Mouse (Mus musculus) inflammation-experienced regulatory T-cells, adult 6 months (primary cell): Measurements from ENCODE around the gene Elmo1. TPM values are rescaled to one million over a fixed set of nuclear protein-coding genes. Genes with fewer than 3 reads are reported as not detected.

Source experiments
- ATAC-seq: one replicate; pipeline ENCODE4 v1.8.0; 2017
- polyA plus RNA-seq, 3 experiments: library from polyadenylated mRNA; unstranded; fragments of 100-300 nt; shearing (Covaris generic); gene quantifications; one replicate each; pipeline ENCODE4 v1.2.1; 2017

Gene Elmo1
- polyA plus RNA-seq, 3 experiments from 2014 or later: 94.0 to 116 (median 111) TPM

DNA sequence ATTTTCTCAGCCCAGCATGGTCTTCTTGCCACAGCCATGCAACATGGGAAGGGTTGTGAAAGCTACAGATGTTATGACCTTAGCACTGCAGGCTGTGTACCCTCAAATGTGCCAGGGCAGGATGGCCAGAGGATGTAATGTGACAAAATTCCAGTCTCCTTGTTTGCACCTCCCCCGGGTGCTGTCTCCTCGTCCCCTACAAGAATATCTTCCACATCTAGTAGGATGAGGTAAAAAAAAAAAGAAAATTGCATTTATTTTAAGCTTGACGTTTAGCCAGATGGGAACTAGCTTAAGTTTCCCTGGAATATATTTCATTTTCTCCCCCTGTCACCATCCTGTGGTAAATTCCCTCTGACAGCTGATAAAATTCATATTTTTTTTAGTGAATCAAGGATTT is 307.3 kb downstream of the Elmo1 start:
- no peak for ATAC-seq

DNA sequence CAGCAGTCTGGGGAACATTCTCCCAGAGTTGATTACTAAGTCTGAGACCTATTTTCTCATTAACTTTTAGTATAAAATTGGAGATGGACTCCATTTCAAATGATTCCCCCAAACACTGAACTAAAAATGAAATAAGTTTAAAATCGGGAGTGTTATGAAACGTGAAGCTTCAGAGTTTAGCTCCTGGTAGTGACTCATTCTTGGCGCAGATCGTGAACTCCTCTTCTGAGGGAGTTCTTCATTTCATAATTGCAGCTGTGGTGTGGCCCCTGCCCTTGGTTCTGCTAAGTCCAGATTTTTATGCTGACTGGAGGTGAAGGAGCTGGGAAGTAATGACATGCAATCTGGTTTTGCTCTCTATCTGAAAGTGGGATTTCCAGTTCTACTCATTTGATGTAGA is 307.9 kb downstream of the Elmo1 start:
- no peak for ATAC-seq

DNA sequence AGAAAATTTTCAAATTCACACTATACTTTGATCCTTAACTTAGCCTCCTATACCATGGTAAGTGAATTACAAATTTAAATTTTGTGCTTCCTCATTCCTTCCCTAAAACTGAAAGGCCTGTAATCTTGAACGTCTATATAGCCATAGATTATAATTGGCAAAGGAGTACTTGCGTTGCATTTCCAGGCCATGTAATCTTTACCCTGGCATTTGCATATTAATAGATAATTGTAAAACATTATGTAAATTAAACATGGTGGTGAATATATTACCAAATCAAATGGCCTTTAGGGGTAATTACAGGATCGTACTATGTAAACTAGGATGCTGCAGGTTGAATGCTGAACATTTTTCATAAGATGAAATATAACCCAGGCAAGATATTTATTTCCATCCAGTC is 314.1 kb downstream of the Elmo1 start:
- no peak for ATAC-seq

DNA sequence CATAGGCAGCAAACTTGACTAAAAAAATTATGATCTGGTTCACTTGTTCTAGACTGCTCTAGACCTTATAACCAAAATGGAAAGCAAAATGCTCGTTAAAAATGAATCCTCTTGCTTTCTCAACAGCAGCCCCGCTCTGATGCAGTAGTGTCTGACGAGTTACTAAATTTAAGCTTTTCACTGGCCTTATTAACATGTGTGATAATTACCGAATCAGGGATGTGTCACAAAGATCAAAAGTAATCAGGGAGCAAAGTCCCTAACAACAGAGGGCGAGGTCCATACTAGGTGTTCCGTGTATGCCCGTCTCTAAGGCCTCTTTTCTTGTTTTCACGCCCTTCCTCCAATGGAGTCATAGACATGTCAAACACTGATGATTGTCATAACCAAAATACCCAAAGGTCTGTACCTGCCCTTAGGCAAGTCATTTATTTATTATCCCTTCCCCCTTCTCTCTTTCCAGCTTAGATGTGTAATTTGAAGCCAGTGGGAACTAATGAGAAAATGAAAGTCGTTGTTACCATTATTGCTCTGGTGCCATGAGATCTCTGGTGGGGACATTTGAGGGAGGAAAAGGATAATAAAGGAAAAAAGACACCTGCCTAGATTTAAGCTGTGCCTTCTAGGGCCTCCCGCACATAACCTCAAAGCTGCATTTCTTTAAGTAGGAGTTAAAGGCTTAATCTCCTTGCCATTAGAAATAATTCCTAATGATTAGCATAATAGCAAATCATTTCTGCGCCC is 316.2 kb downstream of the Elmo1 start:
- no peak for ATAC-seq

DNA sequence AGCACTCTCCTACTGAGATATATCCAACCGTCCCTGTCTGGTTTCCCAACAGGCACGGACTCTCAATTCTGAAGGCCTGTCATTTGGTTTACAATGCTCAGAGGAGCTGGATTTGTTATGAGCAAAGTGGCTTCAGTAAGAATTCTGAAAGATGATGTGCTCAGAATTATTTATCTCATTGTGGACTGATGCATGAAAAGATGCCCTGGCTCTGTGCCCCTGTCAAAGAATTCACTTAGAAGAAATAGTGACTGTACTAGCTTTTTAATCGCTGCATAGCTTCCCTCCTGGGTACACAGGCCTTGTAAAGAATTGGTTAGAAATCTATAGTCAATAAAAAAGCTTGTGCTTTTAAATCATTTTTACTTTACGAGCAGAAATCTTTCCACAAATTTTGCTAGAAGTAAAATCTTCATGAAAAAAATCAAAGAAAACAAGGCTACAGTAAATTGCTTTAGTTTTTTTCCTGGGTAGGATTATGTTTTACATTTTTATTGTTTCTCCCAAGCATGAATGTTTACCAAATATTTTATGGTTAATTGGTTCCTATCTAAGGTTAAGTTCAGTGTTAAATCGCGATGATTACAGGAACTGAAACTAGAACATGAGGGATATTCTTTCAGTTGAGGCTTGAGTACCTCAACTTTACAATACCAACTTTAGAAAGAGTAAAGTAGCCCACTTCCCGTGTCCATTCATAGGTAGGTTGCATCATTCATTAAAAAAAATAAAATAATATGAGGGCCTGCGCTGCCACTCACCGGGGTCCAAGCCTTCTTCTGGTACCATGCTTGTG is 320.1 kb downstream of the Elmo1 start:
- no peak for ATAC-seq

DNA sequence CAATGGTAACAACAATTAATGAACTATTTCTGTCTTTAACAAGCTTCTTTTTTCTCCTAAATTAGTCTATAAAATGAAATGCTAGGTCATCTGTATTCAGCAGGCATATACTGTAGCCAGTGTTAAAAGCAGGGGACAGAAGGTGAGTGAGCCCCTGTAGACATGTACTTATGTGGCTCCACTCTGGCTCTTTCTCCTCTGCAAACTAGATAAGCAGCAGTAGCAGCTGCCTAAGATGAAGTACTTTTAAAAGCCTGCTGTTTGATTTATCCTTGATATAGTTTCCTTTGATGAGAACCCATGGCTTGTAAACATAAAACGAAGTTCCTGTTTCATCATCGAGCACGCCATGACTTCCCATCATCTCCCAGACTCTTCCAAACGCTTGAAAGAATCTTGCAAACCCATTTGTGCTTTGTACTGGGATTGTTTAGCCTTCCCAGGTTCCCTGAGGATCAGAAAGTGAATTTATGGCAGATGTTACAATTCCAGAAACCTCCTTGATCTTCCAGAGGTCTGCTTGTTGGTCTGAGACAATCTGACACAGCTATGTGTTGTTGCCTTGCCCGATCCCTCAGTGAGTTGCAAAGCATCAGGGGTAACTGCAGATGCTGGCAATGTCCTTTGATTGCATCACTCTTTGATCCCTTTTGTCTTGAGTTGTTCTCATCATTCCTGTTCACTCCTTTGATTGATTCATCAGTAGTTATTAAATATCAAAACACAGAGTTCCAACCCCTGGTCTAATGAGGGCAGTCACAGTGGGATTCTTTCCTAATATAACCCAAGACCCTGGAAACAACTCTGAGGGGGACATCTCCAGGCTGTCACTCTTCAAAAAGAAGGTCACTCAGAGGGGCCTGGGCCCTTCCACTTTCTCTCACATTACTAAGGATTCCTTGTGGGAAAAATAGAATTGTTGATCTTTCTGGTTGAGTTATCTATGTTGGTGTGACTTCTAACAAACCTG is 326.6 kb downstream of the Elmo1 start:
- ATAC-seq: no peak

DNA sequence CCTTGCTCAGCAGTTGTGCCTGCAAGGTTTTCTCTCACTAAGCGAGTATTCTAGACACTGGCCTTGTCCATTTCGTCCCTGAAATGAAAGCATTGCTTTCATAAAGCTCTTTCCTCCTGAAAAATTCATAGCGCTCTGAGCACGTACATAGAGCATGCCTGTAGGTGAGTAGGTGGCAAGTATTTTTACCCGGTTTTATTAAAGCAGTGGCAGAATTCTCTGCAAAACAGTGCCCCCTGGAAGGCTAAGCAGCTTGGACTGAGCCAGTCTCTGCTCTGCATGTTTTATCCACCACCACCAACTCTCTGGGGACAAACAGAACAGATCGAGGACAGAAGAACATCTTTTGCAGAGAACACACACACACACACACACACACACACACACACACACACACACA is 340.6 kb downstream of the Elmo1 start:
- no peak for ATAC-seq

DNA sequence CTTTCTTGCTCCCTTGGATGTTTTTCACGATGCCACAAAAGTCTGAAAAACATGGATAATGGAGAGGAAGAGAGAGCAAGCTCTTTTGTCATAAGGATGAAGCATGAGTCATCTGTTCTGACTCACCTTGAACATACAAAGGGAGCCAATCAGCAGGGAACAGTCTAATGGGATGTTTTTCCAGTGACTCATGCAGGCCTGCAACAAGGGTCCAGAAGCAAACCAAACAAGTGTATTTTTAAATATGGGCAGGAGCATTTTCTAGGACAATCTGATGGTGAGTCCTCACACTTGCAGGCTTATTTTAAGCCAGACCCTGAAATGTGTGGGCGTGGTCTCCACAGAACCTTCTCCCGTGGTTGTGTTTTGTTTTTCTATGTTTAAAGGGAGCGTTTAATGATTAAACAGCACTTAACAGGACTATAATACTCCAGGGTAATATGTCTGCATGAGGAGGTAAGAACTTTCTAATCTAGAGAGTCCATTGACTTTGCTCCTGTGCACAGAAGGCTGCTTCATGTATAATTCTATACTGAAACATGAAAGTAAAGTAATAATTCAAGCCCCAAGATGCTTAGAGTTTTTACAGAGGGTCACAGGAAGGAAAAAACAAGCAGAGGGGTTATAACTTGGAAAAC is 342.9 kb downstream of the Elmo1 start:
- ATAC-seq: no peak

DNA sequence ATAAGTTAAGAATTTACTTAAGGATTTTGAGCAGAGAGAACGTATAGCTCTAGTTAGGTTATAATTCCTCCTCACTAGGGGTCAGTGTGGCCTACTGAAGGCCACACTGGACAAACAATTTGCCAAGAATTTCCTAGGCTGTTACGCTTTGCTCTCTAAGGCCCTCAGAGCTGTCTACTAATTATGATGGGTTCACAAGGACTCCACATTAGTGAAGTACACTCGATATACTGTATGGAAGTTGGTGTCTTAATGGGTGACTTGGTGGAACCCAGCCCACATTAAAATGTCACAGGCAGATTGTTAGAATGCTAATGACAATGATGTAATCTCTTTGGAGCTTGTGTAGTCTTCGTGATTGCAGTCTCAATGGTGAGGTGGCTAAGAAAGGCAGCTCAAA is 343.7 kb downstream of the Elmo1 start:
- no peak for ATAC-seq

DNA sequence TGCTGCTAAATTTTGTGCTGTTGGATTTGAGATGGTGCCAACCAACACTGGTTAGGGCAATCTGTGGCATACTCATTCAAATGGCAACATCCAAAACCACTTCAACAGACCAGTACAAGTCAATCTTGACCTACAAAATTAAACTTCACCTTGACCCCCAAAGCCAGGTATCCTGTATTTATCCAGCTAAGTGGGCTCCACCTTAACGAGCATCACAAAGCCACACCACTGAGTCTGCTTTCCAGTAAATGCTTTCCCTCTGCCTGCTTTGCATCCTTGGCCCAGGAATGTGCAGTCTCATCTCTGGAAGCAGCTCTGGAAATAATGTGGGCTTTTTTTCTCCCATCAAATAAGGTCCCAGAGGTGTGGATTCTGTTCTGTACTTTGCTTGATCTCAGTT is 349.1 kb downstream of the Elmo1 start:
- ATAC-seq: no peak

DNA sequence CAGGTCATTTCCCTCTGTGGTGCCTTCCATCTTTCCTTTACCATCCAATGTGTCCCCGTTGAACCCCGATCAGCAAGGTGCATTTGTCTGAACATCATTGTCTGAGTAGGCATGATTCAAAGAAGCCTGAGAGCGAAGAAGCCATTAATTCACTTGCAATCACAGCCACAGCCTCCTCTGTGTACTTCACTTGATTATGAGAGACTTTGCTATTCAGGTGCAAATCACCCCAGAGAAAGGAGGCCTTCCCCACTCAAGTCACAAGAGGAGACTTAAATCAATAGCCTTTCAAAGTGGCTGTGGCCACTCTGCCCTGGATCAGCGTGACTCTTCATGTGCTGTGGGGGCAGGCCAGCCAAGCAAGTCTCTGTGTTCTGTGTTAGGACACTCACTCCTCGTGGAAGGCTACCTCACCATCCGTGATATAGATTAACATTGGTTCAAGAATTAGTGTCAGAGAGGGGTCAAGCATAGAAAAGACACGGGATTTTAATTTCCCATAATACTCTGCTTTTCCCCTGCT is 360.5 kb downstream of the Elmo1 start:
- ATAC-seq: no peak

DNA sequence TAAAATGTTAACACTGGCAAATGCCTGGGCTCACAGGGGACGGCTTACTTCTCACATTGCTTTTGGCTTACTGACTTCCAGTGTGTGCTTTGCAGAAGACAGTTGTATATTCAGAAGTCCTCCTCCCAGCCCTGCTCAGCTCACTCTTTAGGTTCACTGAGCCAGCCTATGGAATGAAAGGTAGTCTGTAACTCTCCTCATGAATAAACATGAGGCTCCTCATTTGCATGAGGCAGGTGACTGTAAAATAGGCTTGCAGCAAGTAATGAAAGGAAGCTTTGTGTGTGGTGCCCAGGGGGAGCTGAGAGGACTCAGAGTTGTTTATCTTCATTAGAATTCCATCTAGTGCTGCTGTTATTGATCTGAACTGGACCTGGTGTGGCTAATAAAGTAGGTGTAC is 364.0 kb downstream of the Elmo1 start:
- ATAC-seq: no peak

DNA sequence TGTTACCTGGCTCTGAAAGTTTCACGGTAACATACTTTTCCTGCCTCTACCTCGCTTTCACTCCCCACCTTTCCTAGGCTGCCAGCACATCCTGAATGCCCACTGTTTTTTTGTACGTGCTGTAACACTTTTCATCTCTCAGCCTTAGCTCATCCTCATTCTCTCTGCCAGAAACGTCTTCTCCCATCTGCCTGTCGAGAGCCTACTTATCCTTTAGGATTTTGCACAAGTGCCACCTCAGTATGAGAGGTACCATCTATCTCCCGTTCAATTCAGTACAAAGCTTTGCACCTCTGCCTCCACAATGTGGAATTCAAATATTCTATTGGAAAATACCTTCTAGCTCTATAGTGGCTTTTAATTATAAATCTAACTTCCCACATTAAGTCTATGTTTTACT is 369.7 kb downstream of the Elmo1 start:
- no peak for ATAC-seq

DNA sequence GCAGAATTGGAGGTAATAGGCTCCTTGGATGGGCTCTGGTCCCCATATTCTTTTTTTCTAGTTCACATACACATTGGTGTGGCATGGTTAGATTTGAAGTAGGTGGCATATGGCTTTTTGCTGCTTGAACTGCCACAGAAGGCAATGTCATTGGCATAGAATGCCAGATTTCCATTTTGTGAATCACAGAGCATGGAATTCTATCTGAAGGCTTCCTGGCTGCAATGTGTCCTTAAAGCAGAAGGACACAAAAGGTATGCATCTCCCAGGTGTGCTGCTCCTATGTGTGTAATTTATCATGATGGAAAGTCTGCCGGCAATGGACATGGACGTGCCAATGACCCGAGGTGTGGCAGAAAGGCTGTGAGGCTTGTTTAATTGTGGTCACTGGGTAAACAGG is 371.2 kb downstream of the Elmo1 start:
- no peak for ATAC-seq

DNA sequence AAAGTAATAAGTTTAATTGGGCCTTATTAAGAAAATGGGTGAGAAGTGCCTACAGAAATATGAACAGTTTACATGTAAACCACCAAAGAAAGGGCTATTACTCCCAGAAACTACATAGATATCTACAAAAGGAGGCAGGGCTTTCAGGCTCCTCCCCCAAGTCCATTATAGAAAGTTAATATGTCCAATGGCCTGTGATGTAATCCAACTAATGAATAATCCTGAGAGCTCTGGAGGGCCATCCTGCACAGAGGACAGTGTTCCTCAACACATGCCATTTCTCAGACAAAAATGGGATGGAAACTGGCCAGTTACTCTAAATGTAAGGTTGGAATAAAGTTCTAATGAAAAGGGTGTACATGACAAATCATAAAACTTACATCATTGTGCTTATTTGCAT is 373.8 kb downstream of the Elmo1 start:
- no peak for ATAC-seq

DNA sequence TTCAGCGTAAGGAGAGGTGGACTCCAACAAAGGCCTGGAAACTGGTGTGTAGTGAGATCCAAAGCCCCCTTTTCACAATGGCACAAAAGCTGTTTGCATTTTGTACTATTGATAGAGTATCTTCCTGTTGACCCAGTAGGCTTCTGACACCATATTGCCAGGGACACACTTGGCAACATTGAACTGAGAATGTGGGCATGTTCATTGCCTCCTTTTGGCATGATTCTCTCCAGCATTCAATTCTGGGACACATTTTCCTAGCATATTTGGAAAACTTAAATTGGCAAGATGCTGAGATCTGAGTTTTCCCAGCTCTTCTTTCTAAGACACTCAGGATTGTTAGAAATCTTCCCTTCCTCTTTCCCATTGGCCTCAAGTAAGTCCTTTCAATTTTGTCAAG is 377.0 kb downstream of the Elmo1 start:
- no peak for ATAC-seq

DNA sequence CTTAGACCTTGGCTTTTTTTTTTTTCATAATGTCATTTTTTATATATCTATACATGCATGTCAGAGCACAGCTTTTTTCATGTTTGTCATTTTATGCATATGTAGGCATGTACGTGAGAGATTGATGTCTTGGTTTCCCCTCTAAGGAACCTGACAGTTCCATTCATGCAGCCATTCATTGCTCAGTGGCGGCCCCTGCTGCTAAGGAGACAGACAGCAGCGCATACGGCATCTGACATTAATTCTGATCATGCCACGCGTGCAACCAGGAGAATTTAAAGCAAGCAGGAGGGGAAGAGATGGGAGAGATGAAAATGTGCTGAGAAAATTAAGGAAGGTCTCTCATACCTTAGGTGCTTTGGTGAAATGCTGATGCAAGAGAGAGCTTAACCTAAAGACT is 381.3 kb downstream of the Elmo1 start:
- ATAC-seq: peak; percentile 77

DNA sequence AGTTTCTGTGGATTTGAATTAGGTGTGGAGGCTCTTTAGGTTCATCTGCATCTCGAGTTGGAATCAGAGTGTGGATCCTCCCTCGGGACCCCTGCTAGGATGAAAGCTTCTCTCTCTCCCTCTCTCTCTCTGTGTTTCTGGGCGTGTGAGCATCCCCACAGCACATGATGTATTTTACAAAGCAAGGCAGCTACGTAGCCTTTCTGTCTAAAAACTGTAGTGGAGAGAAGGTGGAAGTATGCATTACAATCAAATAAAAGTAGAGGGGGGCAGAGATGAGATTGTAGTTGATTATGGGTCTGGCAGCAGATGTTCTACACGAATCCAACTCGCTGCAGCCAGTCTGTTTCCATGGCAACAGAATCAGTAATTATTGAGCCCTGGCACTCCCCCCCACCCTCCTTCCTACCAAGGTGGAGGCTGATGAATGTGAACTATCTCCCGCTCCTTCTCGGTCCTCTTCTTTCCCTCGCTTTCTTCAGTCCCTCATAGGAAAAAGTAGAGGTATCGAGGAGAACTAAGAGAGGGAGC is 382.0 kb downstream of the Elmo1 start:
- no peak for ATAC-seq

DNA sequence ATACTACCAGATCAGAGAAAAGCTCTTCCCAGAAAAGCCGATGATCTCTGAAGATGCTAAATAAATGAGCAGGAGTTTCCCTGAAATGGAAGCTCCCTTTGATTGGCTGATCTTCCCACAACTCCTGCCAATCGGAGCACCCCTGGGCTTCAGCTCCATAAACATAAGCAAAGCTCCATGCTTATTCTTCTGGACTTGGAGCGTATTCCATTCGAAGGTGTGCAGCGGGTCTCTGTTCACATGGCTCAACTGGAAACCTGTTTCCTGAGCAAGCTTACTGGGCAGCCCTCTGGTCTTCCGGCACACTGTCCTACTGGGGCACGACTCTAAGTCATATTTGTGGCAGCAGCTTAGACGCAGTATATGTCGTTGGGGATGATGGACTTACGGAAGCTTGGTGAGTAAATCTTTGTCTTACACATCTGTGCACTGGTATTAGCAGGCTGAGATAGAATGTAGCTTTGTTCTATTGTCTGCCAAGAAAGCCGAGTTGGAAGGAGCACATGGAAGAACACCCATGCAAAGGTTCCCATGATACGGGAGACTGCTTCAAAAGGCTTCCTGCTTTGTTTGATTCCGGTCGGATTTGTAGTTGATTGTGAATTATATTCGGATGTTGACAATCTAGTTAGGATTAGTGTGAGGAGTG is 382.6 kb downstream of the Elmo1 start:
- no peak for ATAC-seq

DNA sequence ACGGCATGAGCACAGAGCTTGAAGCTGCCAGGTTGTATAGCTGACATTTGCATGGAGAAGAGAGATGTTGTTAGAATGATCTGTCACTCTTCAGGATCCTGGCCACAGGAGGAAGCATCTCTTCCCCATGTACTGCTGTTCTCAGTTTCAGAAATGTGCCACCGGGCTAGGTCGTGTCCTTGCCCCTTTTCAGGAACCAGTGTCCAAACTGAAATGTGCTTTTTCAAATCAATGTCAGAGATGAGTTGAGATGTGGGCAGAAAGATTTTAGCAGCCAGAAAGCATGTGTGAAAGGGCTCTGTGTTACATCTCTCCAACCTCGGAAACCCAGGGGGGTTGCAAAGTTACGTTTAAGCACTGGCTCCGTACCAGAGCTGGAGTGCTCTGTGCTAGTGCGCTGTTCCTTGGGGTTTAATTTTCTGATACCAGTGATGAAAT is 383.3 kb downstream of the Elmo1 start:
- ATAC-seq: no peak

DNA sequence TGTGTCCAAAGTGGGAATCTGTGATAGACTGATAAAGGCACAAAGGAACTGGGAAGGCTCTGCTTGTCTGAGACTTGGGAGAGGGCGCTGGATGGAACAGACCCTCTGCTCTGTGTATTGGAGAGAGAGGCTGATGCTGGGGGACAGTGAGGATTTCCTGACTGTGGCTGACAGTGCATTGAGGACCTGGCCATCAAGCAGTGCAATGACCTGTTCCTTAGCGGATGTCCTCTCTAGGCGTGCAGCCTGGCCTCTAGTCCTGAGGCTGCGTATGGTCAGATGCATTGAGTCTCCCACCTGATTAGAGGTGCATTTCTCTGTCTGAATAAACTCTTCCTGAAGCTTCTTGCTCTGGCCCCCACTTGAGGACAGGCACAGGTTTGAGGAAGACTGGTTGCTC is 384.2 kb downstream of the Elmo1 start:
- no peak for ATAC-seq

DNA sequence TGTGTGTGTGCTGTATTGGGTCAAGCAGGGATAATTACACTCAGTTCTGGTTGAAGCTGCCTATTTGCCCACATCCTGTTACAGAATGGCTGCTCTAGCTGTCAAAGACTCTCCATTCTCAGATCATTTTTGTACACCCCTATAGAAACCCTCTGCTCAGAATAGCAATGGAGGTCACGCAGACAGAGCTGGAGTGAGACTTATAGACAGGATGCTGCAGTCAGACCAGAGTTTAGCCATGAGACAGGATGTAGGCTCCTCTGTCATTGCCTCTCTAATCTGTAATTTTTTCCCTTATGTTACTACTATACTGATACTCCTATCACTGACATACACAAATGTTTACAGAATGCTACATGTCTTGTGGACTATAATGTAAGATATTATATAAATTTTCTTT is 391.4 kb downstream of the Elmo1 start:
- ATAC-seq: peak; percentile 63
